Mouse (Mus musculus) embryonic facial prominence, embryonic 12.5 days (tissue): ENCODE data around the gene Vmn1r54. TPM values are rescaled to one million over a fixed set of nuclear protein-coding genes. Genes with fewer than 3 reads are reported as not detected.
"Not testable (repeated sequence)": the region's sequence is repeated elsewhere in the genome, so short reads cannot be mapped to it uniquely, and the experiment has no call there.

ENCODE experiments used
- ATAC-seq: fragments of 200-750 bp; cut with Nextera tagmentation; 2 replicates; pipeline ENCODE4 v1.8.0; 2017; ENCODE audit not compliant: insufficient number of reproducible peaks, insufficient read depth, low FRiP score, low TSS enrichment
- H3K27ac ChIP-seq: fragments of 300-500 bp; sonication (generic); 2 replicates; pipeline ENCODE4 v1.5.1; 2016; ENCODE audit warnings: mild to moderate bottlenecking
- H3K27me3 ChIP-seq: fragments of 300-500 bp; sonication (generic); 2 replicates; pipeline ENCODE4 v1.6.1; 2016; ENCODE audit warnings: mild to moderate bottlenecking, moderate library complexity
- H3K36me3 ChIP-seq: fragments of 300-500 bp; sonication (generic); 2 replicates; pipeline ENCODE4 v1.6.1; 2016; ENCODE audit warnings: mild to moderate bottlenecking
- H3K4me1 ChIP-seq: fragments of 300-500 bp; sonication (generic); 2 replicates; pipeline ENCODE4 v1.6.1; 2016
- H3K4me2 ChIP-seq: fragments of 300-500 bp; sonication (generic); replicated peaks from 2 replicates; pipeline ENCODE4 v1.6.1; 2016; ENCODE audit warnings: mild to moderate bottlenecking, moderate library complexity
- H3K4me3 ChIP-seq: fragments of 300-500 bp; sonication (generic); 2 replicates; pipeline ENCODE4 v1.5.1; 2016; ENCODE audit warnings: mild to moderate bottlenecking
- H3K9ac ChIP-seq: fragments of 300-500 bp; sonication (generic); 2 replicates; pipeline ENCODE4 v1.6.1; 2016; ENCODE audit warnings: mild to moderate bottlenecking, moderate library complexity
- H3K9me3 ChIP-seq: fragments of 300-500 bp; sonication (generic); 2 replicates; pipeline ENCODE4 v1.6.1; 2016; ENCODE audit warnings: mild to moderate bottlenecking, moderate library complexity
- WGBS: fragments of 180-500 bp; shearing (Covaris S2); methylation state at CpG from one replicate; pipeline ENCODE4 v1.1.7; 2016; 5-methylcytosine and 5-hydroxymethylcytosine counted together
- polyA plus RNA-seq: library from polyadenylated mRNA; unstranded; fragments of >200 nt; fragmentation: Nextera tagmentation; extraction: Ambion mirVana; gene quantifications from 2 replicates; pipeline ENCODE4 v1.2.1, GENCODE M21; 2016

The Vmn1r54 gene
- polyA plus RNA-seq: not detected in 2 replicates

DNA sequence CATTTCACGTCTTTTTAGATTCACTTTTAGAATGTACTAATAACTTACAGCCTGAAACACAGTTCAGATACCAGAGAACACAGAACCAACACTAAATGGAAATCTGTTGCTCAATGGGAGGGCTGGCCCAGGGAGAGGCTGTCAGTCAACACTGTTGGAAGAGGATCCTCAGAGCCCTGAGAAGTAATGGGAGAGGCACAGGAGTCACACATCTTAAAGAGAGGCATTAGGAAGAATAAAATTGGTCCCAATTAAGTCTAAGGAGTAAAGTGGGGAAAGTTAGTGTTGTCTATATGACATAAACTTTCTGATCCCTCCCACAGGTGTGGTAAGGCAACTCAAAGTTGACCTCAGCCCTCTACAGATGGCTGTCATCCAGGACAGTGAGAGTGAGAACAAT, at the start of gene Vmn1r54:
Gene Vmn1r54 (plus strand): TSS at position 301 of the 400 bp plus-strand sequence.
- no peak within 1 kb of the TSS for H3K27ac ChIP-seq
- H3K4me3 ChIP-seq: no peak within 1 kb of the TSS
- H3K9me3 ChIP-seq: no peaks in the 10 kb centered on the region
- 73% methylated on average over 1 of the region's 1 CpGs for WGBS
- H3K27me3 ChIP-seq: no peaks in the 10 kb centered on the region
- H3K36me3 ChIP-seq: no peaks in the 10 kb centered on the region
- no peak for ATAC-seq
- no peak within 1 kb of the TSS for H3K9ac ChIP-seq
- no peaks in the 10 kb centered on the region for H3K4me1 ChIP-seq
- no peak within 1 kb of the TSS for H3K4me2 ChIP-seq

DNA sequence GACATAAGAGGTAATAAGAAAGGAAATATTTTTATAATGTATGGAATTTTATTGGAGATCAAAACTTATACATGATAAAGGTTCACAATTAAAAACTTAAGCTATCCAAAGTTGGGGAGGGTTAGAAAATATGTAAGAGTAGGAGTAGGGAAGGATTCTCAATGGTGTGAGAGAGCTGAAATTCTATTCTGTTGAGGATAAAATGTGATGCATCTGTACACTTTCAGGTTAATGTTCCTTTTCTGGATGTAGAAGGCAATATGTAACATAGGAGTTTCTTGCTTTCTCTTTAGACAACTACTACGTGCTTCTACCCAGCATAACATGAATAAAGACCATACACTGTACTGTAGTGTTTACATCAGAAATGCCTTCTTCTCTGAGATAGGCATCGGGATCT, 43.6 kb upstream of the Vmn1r54 start, which contains the start of gene V1ra8:
Gene V1ra8 (plus strand): TSS at position 301 of the 400 bp plus-strand sequence.
- not testable (repeated sequence) for H3K9ac ChIP-seq, H3K9me3 ChIP-seq, H3K4me2 ChIP-seq, H3K27ac ChIP-seq, ATAC-seq, H3K4me3 ChIP-seq, H3K27me3 ChIP-seq, H3K4me1 ChIP-seq, H3K36me3 ChIP-seq
- 85% methylated on average over 2 of the region's 2 CpGs for WGBS

DNA sequence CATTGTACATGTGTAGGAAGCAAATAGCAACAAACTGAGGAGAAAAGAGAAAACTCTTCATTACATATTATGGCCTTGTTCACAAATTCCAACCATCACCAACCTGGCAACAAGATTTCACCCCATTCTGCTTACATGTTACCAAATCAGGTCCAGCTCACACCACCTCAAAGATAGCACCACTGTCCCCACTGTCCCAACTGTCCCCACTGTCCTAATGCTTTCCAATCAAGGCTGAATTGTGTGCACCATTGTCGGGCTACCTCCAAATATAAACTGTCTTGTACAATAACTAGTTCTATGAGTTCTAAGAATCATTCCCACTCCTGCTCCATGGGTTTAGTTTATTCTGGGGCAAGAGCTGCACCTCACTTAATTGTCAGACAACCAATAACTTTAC, 21.8 kb upstream of the Vmn1r54 start, which contains the start of gene Vmn1r53:
Gene Vmn1r53 (minus strand): TSS at position 101 of the 400 bp plus-strand sequence.
- H3K4me3 ChIP-seq: no peak within 1 kb of the TSS
- no peaks in the 10 kb centered on the region for H3K27me3 ChIP-seq
- H3K9ac ChIP-seq: no peak within 1 kb of the TSS
- no peak within 1 kb of the TSS for H3K27ac ChIP-seq
- ATAC-seq: no peak
- no peaks in the 10 kb centered on the region for H3K36me3 ChIP-seq
- WGBS: 89% methylated on average over 1 of the region's 1 CpGs
- peaks cover 5% of the 10 kb centered on the region; the same call in 1 of the 2 replicates for H3K9me3 ChIP-seq
- no peak within 1 kb of the TSS for H3K4me2 ChIP-seq
- H3K4me1 ChIP-seq: no peaks in the 10 kb centered on the region

- H3K27me3 ChIP-seq, H3K4me1 ChIP-seq, H3K4me2 ChIP-seq, H3K36me3 ChIP-seq, ATAC-seq, H3K9ac ChIP-seq, H3K4me3 ChIP-seq, H3K27ac ChIP-seq, H3K9me3 ChIP-seq: not testable (repeated sequence)
- WGBS: 86% methylated on average over 4 of the region's 4 CpGs
Observed at GRCm38 (mm10) chr6:90232114-90232513, 14.0 kb upstream of the Vmn1r54 start.

- 59% methylated on average over 27 of the region's 27 CpGs for WGBS
- no peak overlapping the region for H3K4me2 ChIP-seq
- no peak overlapping the region for H3K4me3 ChIP-seq
- no peaks in the 10 kb centered on the region for H3K4me1 ChIP-seq
- H3K9me3 ChIP-seq: peaks cover 5% of the 10 kb centered on the region; the same call in 1 of the 2 replicates
- no peaks in the 10 kb centered on the region for H3K36me3 ChIP-seq
- no peak overlapping the region for H3K27ac ChIP-seq
- no peak overlapping the region for H3K9ac ChIP-seq
- ATAC-seq: no peak
- H3K27me3 ChIP-seq: no peaks in the 10 kb centered on the region
Observed at GRCm38 (mm10) chr6:90232681-90233080, 13.4 kb upstream of the Vmn1r54 start.

- 79% methylated on average over 3 of the region's 3 CpGs for WGBS
- Histone ChIP-seq H3K27me3 (no peaks in the 10 kb centered on the region), H3K9ac (no peak overlapping the region), H3K4me3 (no peak overlapping the region), H3K9me3 (no peaks in the 10 kb centered on the region), H3K36me3 (no peaks in the 10 kb centered on the region), H3K4me1 (no peaks in the 10 kb centered on the region), H3K4me2 (no peak overlapping the region), H3K27ac (no peak overlapping the region)
- no peak for ATAC-seq
Observed at GRCm38 (mm10) chr6:90244019-90244418, 2.1 kb upstream of the Vmn1r54 start.

DNA sequence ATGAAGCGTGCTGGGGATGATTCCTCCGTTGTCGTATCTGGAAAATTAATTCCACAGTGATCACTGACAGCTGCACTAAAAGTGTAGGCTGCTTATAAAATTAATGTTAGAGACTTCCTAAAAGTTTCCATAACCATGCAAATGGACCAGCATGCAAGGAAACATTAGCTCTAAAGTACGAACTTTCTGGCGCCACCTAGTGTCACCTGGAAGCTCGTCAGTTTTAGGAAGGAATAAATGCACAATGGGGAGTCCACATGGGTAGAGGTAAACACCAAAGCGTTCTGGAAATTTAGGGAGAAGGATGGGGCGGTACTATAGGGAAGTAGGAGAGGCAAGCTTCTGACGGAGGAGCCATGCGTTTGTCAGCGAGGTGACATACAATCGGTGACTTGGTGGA, 42.2 kb downstream of the Vmn1r54 start:
- ATAC-seq: no peak
- H3K4me1 ChIP-seq: no peaks in the 10 kb centered on the region
- H3K4me3 ChIP-seq: no peak overlapping the region
- H3K36me3 ChIP-seq: no peaks in the 10 kb centered on the region
- H3K27ac ChIP-seq: no peak overlapping the region
- WGBS: 56% methylated on average over 12 of the region's 12 CpGs
- H3K4me2 ChIP-seq: no peak overlapping the region
- no peak overlapping the region for H3K9ac ChIP-seq
- H3K27me3 ChIP-seq: no peaks in the 10 kb centered on the region
- H3K9me3 ChIP-seq: 0 out of 2 replicates have a peak, but pooled peaks cover 4% of the 10 kb centered on the region

- no peak within 1 kb of the TSS for H3K4me2 ChIP-seq
- H3K9me3 ChIP-seq: peaks cover 2% of the 10 kb centered on the region; the same call in 1 of the 2 replicates
- H3K4me3 ChIP-seq: no peak within 1 kb of the TSS
- 92% methylated on average over 1 of the region's 1 CpGs for WGBS
- H3K36me3 ChIP-seq: no peaks in the 10 kb centered on the region
- no peaks in the 10 kb centered on the region for H3K4me1 ChIP-seq
- H3K9ac ChIP-seq: no peak within 1 kb of the TSS
- no peaks in the 10 kb centered on the region for H3K27me3 ChIP-seq
- H3K27ac ChIP-seq: no peak within 1 kb of the TSS
- ATAC-seq: no peak
Observed at GRCm38 (mm10) chr6:90300919-90301318, 54.8 kb downstream of the Vmn1r54 start, which contains the start of gene BC048671. Gene BC048671 (plus strand): TSS chr6:90301219.

DNA sequence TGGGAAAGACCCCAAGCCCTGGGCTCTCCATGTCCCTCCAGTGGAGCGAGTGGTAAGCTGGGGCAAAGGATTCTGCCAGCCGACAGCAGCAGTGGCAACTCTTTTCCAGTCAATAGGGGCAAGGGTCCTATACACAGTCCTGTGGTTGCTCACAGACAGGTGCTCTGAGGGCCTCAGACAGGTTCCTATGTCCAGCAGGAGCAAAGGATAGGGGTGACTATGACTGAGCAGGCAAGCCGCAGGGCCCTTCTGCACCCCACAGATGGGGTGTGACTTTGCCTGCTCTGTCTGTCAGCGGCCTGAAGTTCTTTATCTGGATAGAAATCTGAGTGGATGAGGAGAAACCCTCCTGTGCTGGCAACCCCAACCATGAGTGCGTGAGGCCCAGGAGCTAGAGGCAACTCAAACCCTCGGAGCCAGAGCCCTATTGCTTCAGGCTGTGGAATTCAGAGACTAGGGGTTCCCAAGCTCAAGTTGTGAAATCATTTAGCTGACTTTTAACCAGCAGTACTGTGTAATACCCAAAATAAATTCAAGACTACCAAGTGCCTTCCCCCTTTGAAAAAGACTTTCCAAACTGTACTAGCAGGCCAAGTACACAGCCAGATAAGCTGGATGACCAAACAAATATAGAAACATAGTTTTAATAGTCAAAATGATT, 60.3 kb downstream of the Vmn1r54 start:
- ATAC-seq: no peak
- H3K9me3 ChIP-seq: peaks cover 13% of the 10 kb centered on the region; the same call in 1 of the 2 replicates
- H3K4me3 ChIP-seq: no peak overlapping the region
- no peaks in the 10 kb centered on the region for H3K36me3 ChIP-seq
- no peaks in the 10 kb centered on the region; the same call in 1 of the 2 replicates for H3K27me3 ChIP-seq
- H3K4me1 ChIP-seq: no peaks in the 10 kb centered on the region
- 82% methylated on average over 6 of the region's 6 CpGs for WGBS
- no peak overlapping the region for H3K9ac ChIP-seq
- H3K4me2 ChIP-seq: no peak overlapping the region
- no peak overlapping the region for H3K27ac ChIP-seq

DNA sequence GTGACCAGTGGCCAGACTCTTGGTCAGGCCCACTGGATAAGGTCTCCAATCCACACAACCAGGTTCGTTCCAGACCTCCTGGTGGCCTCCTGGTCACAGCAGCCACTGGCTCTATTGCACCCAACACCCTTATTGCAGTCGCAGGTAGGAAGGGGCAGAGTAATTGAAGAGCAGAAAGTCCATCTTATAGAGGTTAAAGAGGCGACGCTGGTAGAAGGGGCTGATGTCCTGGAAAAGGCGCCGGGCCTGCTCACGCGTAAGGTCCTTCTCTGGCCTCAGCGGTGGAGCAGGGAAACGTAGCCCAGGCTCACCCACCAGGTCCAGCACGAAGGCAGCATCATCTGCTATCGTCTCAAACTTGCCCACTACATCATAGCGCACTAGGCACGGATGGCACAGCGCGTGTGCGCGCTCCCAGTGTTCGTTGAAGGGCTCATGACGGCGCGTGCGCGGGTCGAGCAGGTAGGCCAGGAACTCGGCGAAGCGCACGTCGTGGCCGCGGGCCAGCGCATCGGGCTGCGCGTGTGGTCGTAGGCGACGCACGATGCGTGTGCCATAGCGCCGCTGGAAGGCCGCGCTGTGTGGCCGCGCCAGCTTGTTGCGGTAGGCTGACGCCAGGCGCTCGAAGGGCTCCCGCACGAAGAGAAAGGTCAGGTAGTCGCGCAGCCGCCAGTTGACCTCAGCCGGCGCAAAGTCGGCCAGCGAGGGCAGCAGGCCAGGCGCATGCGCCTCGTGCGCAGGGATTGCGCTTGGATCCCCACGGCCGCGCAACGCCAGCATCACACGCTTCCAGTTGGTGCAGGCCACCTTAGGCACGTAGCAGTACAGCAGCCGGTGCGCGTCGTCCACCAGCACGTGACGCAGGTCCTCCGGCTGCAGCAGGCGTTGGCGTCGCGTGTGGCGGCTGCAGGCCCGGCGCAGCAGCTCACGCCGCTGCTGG, 63.0 kb downstream of the Vmn1r54 start:
- Histone ChIP-seq H3K36me3 (no peaks in the 10 kb centered on the region), H3K4me3 (no peak overlapping the region), H3K4me2 (no peak overlapping the region), H3K9ac (no peak overlapping the region), H3K27ac (no peak overlapping the region), H3K27me3 (no peaks in the 10 kb centered on the region; the same call in 1 of the 2 replicates), H3K9me3 (peaks cover 13% of the 10 kb centered on the region; the same call in 1 of the 2 replicates), H3K4me1 (no peaks in the 10 kb centered on the region)
- 86% methylated on average over 87 of the region's 87 CpGs for WGBS
- no peak for ATAC-seq

- 85% methylated on average over 5 of the region's 5 CpGs for WGBS
- Histone ChIP-seq H3K27ac (no peak overlapping the region), H3K4me1 (no peaks in the 10 kb centered on the region), H3K27me3 (no peaks in the 10 kb centered on the region), H3K9ac (no peak overlapping the region), H3K9me3 (no peaks in the 10 kb centered on the region), H3K36me3 (no peaks in the 10 kb centered on the region), H3K4me2 (no peak overlapping the region), H3K4me3 (no peak overlapping the region)
- ATAC-seq: no peak
Observed at GRCm38 (mm10) chr6:90315961-90316360, 69.9 kb downstream of the Vmn1r54 start.
